Mouse (Mus musculus): ENCODE measurements around the gene Rgs4.

- TF ChIP-seq CTCF (conservative IDR thresholded peaks at IDR 0.05; ENCODE audit: low read length) (no peak), POU5F1 (IDR thresholded peaks at IDR 0.05; ENCODE audit: borderline replicate concordance, low read length) (no peak), NANOG (IDR thresholded peaks at IDR 0.05; ENCODE audit: borderline replicate concordance, low read length) (no peak)
Observed at GRCm38 (mm10) chr1:169747473-169747872, at the start of gene Rgs4.
